Mouse (Mus musculus): ENCODE measurements at regions not wholly inside any gene's neighbourhood (a gene's known extent, or its start where the extent isn't known, plus 50 kb on each side); places are given as distances from the start of the nearest gene placed in this dataset.

- Histone ChIP-seq H3K4me2 (ENCODE audit: low read depth, low read length) (no peak overlapping the region), H3K4me1 (ENCODE audit: control insufficient read depth, low read depth, low read length) (no peaks in the 10 kb centered on the region), H3K27ac (ENCODE audit: low read length) (no peak overlapping the region), H3K9me3 (replicated peaks; ENCODE audit: control insufficient read depth, low read length) (no peaks in the 10 kb centered on the region), H3K4me3 (ENCODE audit: low read depth, low read length) (no peak overlapping the region), H3K27me3 (ENCODE audit: control insufficient read depth, insufficient read depth, low read depth, low read length) (no peaks in the 10 kb centered on the region), H3K9ac (ENCODE audit: low read depth, low read length) (no peak overlapping the region), H3K36me3 (ENCODE audit: control insufficient read depth, insufficient read depth) (no peaks in the 10 kb centered on the region)
- ATAC-seq (ENCODE audit: low read depth) = no peak
- WGBS (ENCODE audit: insufficient replicate concordance) = 28% methylated on average over 1 of the region's 1 CpGs
These were observed 109.2 kb upstream of the Creb1 start for GRCm38 (mm10) chr1:64423256-64423655.

- H3K4me1 ChIP-seq (ENCODE audit: control insufficient read depth, low read depth, low read length) = no peaks in the 10 kb centered on the region
- H3K27me3 ChIP-seq (ENCODE audit: control insufficient read depth, insufficient read depth, low read depth, low read length) = no peaks in the 10 kb centered on the region
- H3K36me3 ChIP-seq (ENCODE audit: control insufficient read depth, insufficient read depth) = no peaks in the 10 kb centered on the region
- no peak overlapping the region for H3K27ac ChIP-seq (ENCODE audit: low read length)
- ATAC-seq (ENCODE audit: low read depth) = no peak
- H3K4me2 ChIP-seq (ENCODE audit: low read depth, low read length) = no peak overlapping the region
- H3K9me3 ChIP-seq (replicated peaks; ENCODE audit: control insufficient read depth, low read length) = no peaks in the 10 kb centered on the region
- H3K4me3 ChIP-seq (ENCODE audit: low read depth, low read length) = no peak overlapping the region
- H3K9ac ChIP-seq (ENCODE audit: low read depth, low read length) = no peak overlapping the region
These were observed 113.9 kb upstream of the Creb1 start for GRCm38 (mm10) chr1:64418567-64418966.

GRCm38 (mm10) chr1:64415906-64416305, 116.5 kb upstream of the Creb1 start:
- Histone ChIP-seq H3K36me3 (ENCODE audit: control insufficient read depth, insufficient read depth) (no peaks in the 10 kb centered on the region), H3K4me3 (ENCODE audit: low read depth, low read length) (no peak overlapping the region), H3K27me3 (ENCODE audit: control insufficient read depth, insufficient read depth, low read depth, low read length) (no peaks in the 10 kb centered on the region), H3K9ac (ENCODE audit: low read depth, low read length) (no peak overlapping the region), H3K4me2 (ENCODE audit: low read depth, low read length) (no peak overlapping the region), H3K9me3 (replicated peaks; ENCODE audit: control insufficient read depth, low read length) (no peaks in the 10 kb centered on the region), H3K4me1 (ENCODE audit: control insufficient read depth, low read depth, low read length) (no peaks in the 10 kb centered on the region), H3K27ac (ENCODE audit: low read length) (no peak overlapping the region)
- ATAC-seq (ENCODE audit: low read depth) = no peak
- 59% methylated on average over 7 of the region's 7 CpGs for WGBS (ENCODE audit: insufficient replicate concordance)

GRCm38 (mm10) chr1:64413181-64413560, 119.3 kb upstream of the Creb1 start:
- Histone ChIP-seq H3K4me2 (ENCODE audit: low read depth, low read length) (no peak overlapping the region), H3K9ac (ENCODE audit: low read depth, low read length) (no peak overlapping the region), H3K27ac (ENCODE audit: low read length) (no peak overlapping the region), H3K4me1 (ENCODE audit: control insufficient read depth, low read depth, low read length) (no peaks in the 10 kb centered on the region), H3K4me3 (ENCODE audit: low read depth, low read length) (no peak overlapping the region), H3K9me3 (replicated peaks; ENCODE audit: control insufficient read depth, low read length) (no peaks in the 10 kb centered on the region), H3K36me3 (ENCODE audit: control insufficient read depth, insufficient read depth) (no peaks in the 10 kb centered on the region), H3K27me3 (ENCODE audit: control insufficient read depth, insufficient read depth, low read depth, low read length) (no peaks in the 10 kb centered on the region)
- no peak for ATAC-seq (ENCODE audit: low read depth)
- 62% methylated on average over 4 of the region's 4 CpGs for WGBS (ENCODE audit: insufficient replicate concordance)

GRCm38 (mm10) chr1:64412481-64413180, 119.8 kb upstream of the Creb1 start:
- Histone ChIP-seq H3K9me3 (replicated peaks; ENCODE audit: control insufficient read depth, low read length) (no peaks in the 10 kb centered on the region), H3K4me1 (ENCODE audit: control insufficient read depth, low read depth, low read length) (no peaks in the 10 kb centered on the region), H3K36me3 (ENCODE audit: control insufficient read depth, insufficient read depth) (no peaks in the 10 kb centered on the region), H3K9ac (ENCODE audit: low read depth, low read length) (no peak overlapping the region), H3K4me3 (ENCODE audit: low read depth, low read length) (no peak overlapping the region), H3K27ac (ENCODE audit: low read length) (no peak overlapping the region), H3K4me2 (ENCODE audit: low read depth, low read length) (no peak overlapping the region), H3K27me3 (ENCODE audit: control insufficient read depth, insufficient read depth, low read depth, low read length) (no peaks in the 10 kb centered on the region)
- WGBS (ENCODE audit: insufficient replicate concordance) = 69% methylated on average over 10 of the region's 10 CpGs
- ATAC-seq (ENCODE audit: low read depth) = no peak

GRCm38 (mm10) chr1:64411851-64412480, 120.5 kb upstream of the Creb1 start:
- Histone ChIP-seq H3K27ac (ENCODE audit: low read length) (no peak overlapping the region), H3K9ac (ENCODE audit: low read depth, low read length) (no peak overlapping the region), H3K9me3 (replicated peaks; ENCODE audit: control insufficient read depth, low read length) (no peaks in the 10 kb centered on the region), H3K4me3 (ENCODE audit: low read depth, low read length) (no peak overlapping the region), H3K4me2 (ENCODE audit: low read depth, low read length) (no peak overlapping the region), H3K27me3 (ENCODE audit: control insufficient read depth, insufficient read depth, low read depth, low read length) (no peaks in the 10 kb centered on the region), H3K4me1 (ENCODE audit: control insufficient read depth, low read depth, low read length) (no peaks in the 10 kb centered on the region), H3K36me3 (ENCODE audit: control insufficient read depth, insufficient read depth) (no peaks in the 10 kb centered on the region)
- 68% methylated on average over 4 of the region's 4 CpGs for WGBS (ENCODE audit: insufficient replicate concordance)
- no peak for ATAC-seq (ENCODE audit: low read depth)

GRCm38 (mm10) chr1:64408807-64409582, 123.5 kb upstream of the Creb1 start:
- H3K27ac ChIP-seq (ENCODE audit: low read length) = no peak overlapping the region
- no peaks in the 10 kb centered on the region for H3K36me3 ChIP-seq (ENCODE audit: control insufficient read depth, insufficient read depth)
- no peaks in the 10 kb centered on the region for H3K9me3 ChIP-seq (replicated peaks; ENCODE audit: control insufficient read depth, low read length)
- ATAC-seq (ENCODE audit: low read depth) = no peak
- WGBS (ENCODE audit: insufficient replicate concordance) = 55% methylated on average over 4 of the region's 4 CpGs
- H3K27me3 ChIP-seq (ENCODE audit: control insufficient read depth, insufficient read depth, low read depth, low read length) = no peaks in the 10 kb centered on the region
- no peak overlapping the region for H3K4me2 ChIP-seq (ENCODE audit: low read depth, low read length)
- H3K9ac ChIP-seq (ENCODE audit: low read depth, low read length) = no peak overlapping the region
- H3K4me1 ChIP-seq (ENCODE audit: control insufficient read depth, low read depth, low read length) = no peaks in the 10 kb centered on the region
- H3K4me3 ChIP-seq (ENCODE audit: low read depth, low read length) = no peak overlapping the region

- no peak overlapping the region for H3K4me3 ChIP-seq (ENCODE audit: low read depth, low read length)
- H3K4me2 ChIP-seq (ENCODE audit: low read depth, low read length) = no peak overlapping the region
- no peaks in the 10 kb centered on the region for H3K27me3 ChIP-seq (ENCODE audit: control insufficient read depth, insufficient read depth, low read depth, low read length)
- WGBS (ENCODE audit: insufficient replicate concordance) = 69% methylated on average over 8 of the region's 8 CpGs
- H3K36me3 ChIP-seq (ENCODE audit: control insufficient read depth, insufficient read depth) = no peaks in the 10 kb centered on the region
- no peaks in the 10 kb centered on the region for H3K9me3 ChIP-seq (replicated peaks; ENCODE audit: control insufficient read depth, low read length)
- ATAC-seq (ENCODE audit: low read depth) = no peak
- no peak overlapping the region for H3K27ac ChIP-seq (ENCODE audit: low read length)
- no peaks in the 10 kb centered on the region for H3K4me1 ChIP-seq (ENCODE audit: control insufficient read depth, low read depth, low read length)
- H3K9ac ChIP-seq (ENCODE audit: low read depth, low read length) = no peak overlapping the region
These were observed 140.9 kb upstream of the Creb1 start for GRCm38 (mm10) chr1:64391525-64391924.

- Histone ChIP-seq H3K27ac (ENCODE audit: low read length) (no peak overlapping the region), H3K4me2 (ENCODE audit: low read depth, low read length) (no peak overlapping the region), H3K27me3 (ENCODE audit: control insufficient read depth, insufficient read depth, low read depth, low read length) (no peaks in the 10 kb centered on the region), H3K36me3 (ENCODE audit: control insufficient read depth, insufficient read depth) (no peaks in the 10 kb centered on the region), H3K9ac (ENCODE audit: low read depth, low read length) (no peak overlapping the region), H3K9me3 (replicated peaks; ENCODE audit: control insufficient read depth, low read length) (no peaks in the 10 kb centered on the region), H3K4me3 (ENCODE audit: low read depth, low read length) (no peak overlapping the region), H3K4me1 (ENCODE audit: control insufficient read depth, low read depth, low read length) (no peaks in the 10 kb centered on the region)
- no peak for ATAC-seq (ENCODE audit: low read depth)
- 40% methylated on average over 6 of the region's 6 CpGs for WGBS (ENCODE audit: insufficient replicate concordance)
These were observed 151.2 kb upstream of the Creb1 start for GRCm38 (mm10) chr1:64381264-64381663.
